Mouse (Mus musculus) embryonic facial prominence, embryonic 11.5 days (tissue): ENCODE measurements around the gene Cytip. TPM values are rescaled to one million over a fixed set of nuclear protein-coding genes. Genes with fewer than 3 reads are reported as not detected.

Experiments used
- polyA plus RNA-seq: library from polyadenylated mRNA; unstranded; fragments of >200 nt; fragmentation: Nextera tagmentation; extraction: Ambion mirVana; gene quantifications from 2 replicates; pipeline ENCODE4 v1.2.1, GENCODE M21; 2014

Cytip gene
- polyA plus RNA-seq, 1 experiment from 2014 or later = 0.07 TPM

Other genes starting within 250 kb of the Cytip start
- gene Galnt5, start 197.6 kb downstream of the Cytip start, polyA plus RNA-seq = 1.3 and 2.8 TPM in 2 replicates
- gene Ermn, start 142.7 kb downstream of the Cytip start, polyA plus RNA-seq = 0.81 and 0.84 TPM in 2 replicates
- gene Acvr1c, start 162.4 kb upstream of the Cytip start, polyA plus RNA-seq = not detected in 2 replicates